Mouse (Mus musculus) embryonic stem cell, embryonic (primary cell): ENCODE data around the gene Itgb6.

Experiments used
- CTCF ChIA-PET, 4 experiments: fragments of 300-600 bp in 2 of 4; fragments of 350-600 bp in 2 of 4; sonication (Branson Sonifier 250); formaldehyde crosslinking; loops; one replicate each; lab custom pipeline; 2022; ENCODE audit warnings: inconsistent platforms in 2 of 4; lab: Charles Lee
- POLR2A ChIA-PET, 4 experiments: fragments of 300-600 bp in 2 of 4; fragments of 350-600 bp in 2 of 4; sonication (Branson Sonifier 250); formaldehyde crosslinking; loops; one replicate each; lab custom pipeline; 2022; ENCODE audit warnings: antibody characterized with exemption in 4 of 4, inconsistent platforms in 1 of 4; lab: Charles Lee

The Itgb6 gene

DNA sequence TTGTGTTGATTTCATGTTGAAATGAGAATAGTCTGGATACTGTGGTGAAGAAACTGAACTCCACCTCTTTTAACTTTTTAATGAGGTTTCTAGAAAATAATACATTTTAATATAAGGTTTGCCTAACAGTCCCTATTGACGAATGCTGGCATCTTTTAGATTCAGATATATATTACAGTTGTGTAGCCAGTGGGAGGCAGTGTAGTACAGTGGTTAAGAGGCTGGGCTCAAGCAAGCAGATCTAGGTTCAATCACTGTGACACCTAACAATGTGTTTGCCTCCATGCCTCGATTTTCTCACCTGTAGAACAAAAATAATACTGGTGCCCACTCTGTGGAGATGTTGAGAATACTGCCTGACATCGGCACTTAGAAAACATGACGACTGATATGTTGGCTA is 114.5 kb downstream of the Itgb6 start:
- POLR2A ChIA-PET: no interaction called here
- CTCF ChIA-PET: interaction anchor here in 1 of 4 experiments (0.7 kb wide), 1 partner anchor 985 kb away, joined by 3 read pairs; no protein-coding TSS in a partner anchor

DNA sequence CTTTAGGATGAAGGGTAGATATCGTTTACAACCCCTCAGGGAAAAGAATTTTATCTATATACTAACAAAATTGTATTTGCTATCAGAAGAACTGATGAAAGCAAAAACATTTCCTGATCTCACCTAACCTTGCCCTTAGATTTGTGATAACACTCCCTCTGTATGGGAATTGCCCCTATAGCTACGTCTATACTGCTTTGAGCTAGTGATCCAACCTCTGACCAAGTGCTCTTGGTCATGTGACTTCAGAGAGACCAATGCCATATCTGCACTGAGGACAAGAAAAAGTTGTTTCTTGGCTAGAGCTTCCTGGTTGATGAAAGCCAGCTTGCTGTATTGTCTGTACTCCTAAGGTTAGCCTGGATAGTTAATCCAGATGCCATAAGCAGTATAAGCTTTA is 121.1 kb downstream of the Itgb6 start:
- CTCF ChIA-PET: no interaction called here
- POLR2A ChIA-PET: interaction anchor here in 1 of 4 experiments (0.6 kb wide), 1 partner anchor 801 kb away, joined by 4 read pairs; no protein-coding TSS in a partner anchor

DNA sequence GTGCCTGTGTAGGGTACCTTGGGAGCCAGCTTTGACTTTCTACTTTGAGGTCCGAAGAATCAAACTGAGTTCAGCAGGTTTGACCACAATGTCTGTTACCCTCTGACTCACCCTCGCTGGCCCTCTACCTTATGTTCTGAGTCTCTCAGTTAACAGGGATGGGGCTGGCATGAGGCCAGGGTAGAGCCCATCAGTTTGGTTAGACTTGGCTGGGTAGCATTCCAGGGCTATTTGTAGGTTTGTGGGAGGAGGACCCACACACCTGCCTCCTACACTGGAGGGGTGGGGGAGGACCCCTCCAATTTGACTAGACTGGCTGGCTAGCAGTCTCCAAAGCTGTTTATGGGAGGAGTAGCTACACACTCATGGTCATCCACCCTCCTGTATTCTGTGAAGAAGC is 121.6 kb downstream of the Itgb6 start:
- POLR2A ChIA-PET: no interaction called here
- CTCF ChIA-PET: no interaction called here

DNA sequence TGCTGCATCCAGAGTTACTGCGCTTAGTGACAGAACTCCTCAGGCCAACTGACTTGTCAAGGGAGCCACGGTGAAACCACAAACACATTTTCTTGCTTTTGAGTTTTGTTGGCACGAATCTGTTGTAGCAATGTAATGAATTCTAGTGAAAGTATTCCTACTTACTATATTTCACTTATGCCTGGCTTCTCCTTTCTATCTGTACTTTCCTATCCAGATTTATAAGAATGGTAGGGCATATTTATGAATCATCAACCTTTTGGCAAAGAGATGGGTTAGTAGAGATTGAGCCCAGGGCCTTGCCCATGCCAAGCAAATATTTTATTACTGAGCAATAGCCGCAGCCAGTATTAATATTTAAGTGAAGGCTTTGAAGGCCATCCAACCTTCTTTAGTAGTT is 139.0 kb downstream of the Itgb6 start:
- CTCF ChIA-PET: no interaction called here
- POLR2A ChIA-PET: no interaction called here

DNA sequence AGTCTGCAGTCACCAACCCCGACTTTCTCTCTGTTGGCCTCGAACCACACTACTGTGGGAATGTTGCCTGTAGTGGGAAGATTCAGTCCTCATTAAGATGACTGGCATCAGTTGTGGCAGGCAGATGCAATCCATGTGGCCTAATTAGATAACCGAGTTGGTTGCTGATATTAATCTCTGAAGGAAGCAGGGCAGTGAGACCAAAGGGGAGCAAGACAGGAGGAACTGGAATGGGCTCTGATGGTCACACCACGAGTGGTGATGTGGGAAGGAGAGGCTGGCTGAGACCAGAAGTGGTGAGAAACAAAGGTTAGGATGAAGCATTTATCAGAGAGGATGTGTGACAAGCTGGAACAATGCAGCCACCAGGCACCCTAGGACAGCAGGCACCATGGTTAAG is 167.9 kb downstream of the Itgb6 start:
- ChIA-PET CTCF (interaction anchor here in 1 of 4 experiments (0.6 kb wide), 1 partner anchor 34 kb away, joined by 4 read pairs; no protein-coding TSS in a partner anchor), POLR2A (no interaction called here)

DNA sequence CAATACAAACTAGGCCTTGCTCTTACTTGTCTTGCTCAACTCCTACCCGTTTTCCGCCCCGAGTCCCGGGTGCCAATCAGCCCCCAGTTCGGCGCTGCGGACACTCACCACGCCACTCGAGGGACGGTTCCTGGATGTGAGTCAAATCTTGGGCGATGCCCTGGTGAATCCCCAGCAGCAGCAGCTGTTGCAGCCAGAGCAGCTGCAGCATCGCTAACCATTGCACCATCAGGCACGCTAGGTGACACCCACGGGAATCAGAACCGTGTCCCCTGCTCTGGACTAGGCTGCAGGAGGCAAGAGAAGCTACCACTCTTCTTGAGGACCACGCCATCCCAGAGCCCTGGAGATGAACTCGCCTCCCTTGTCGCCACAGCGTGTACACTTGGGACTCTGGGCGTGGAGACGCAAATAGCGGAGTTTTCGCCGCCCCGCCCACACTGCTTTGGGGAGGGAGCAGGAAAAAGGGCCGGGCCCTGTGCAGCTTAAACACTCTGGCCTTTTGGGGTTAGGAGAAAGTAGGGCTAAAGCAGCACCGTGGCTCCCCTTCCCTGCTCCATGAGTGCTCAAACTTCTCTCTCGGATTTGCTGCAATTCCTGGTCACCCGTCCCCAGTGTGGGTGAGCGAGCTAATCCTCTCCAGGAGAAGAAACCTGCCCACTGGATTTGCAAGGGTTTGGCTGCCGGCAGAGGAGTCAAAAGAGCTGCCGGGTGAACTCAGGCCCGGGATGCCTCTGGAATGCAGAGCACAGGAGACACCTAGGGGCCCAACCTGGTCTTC is 169.4 kb downstream of the Itgb6 start, which contains the start of gene Pla2r1:
TSS of gene Pla2r1 (minus strand) at position 407 of the 781 bp plus-strand sequence.
- CTCF ChIA-PET: interaction anchor here in 2 of 4 experiments (0.5 to 1.3 kb wide), 4 partner anchors 110 to 954 kb away, joined by 3 to 4 read pairs (median 4); no protein-coding TSS in a partner anchor
- POLR2A ChIA-PET: interaction anchor here in 2 of 4 experiments (0.5 to 0.7 kb wide), 3 partner anchors 102 to 253 kb away, joined by 3 read pairs; no protein-coding TSS in a partner anchor

DNA sequence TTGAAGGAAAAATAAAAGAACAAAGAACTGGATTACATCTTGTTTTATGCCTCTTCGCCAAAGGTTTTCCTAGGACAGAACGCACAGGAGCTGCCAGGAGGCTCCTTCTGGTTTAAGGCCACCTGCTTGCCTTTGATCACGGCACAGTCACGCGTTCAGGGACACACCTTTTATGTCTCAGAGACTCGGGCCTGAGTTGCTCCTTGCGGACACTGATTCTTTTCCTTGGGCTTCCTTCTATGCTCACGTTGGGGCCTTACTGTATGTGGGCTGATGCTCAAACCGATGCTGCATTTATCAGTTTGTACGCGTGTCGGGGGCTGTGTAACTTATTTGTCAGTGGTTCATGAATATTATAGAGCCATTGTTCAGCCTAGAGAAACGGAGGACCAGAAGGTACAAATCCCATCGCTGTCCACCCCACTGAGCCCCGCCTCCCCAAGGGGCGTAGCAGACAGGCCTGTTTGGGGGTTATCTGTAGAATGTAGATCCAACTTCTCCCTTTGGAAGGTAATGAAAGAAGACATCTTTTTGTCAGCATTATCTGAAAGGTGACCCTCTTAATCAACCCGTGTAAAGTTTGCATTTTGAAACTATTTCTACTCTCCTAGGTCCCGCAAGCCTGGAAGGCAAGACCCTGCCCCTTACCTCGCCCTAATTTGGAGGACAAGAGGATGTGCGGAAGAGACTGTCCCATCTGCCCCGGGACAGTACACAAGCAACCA is 170.1 kb downstream of the Itgb6 start:
- ChIA-PET POLR2A (interaction anchor here in 1 of 4 experiments (0.5 to 0.6 kb wide), 2 partner anchors 101 to 304 kb away, joined by 3 read pairs; no protein-coding TSS in a partner anchor), CTCF (interaction anchor here in 3 of 4 experiments (0.6 to 1.3 kb wide), 4 partner anchors 109 to 827 kb away, joined by 3 to 4 read pairs (median 4); no protein-coding TSS in a partner anchor)

DNA sequence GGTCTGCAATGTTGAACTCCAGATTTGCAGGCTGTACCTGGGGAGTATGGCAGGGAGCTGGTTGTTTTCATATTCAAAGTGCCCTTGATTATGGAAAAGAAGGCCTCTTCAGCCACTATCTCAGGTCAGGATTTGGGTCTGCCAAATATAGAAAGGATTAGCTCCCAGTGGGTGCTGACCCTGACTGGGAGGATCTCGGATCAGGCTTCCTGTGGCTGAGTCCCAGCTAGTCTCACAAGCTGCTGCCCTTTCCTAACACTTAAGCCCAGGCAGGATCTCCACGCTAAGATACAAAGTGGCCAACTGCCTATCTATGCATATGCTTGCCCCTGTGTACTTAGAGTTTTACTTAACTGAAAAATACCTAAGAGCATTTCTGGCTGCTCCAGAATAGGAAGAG is 170.8 kb downstream of the Itgb6 start:
- ChIA-PET POLR2A (interaction anchor here in 1 of 4 experiments (0.6 kb wide), 1 partner anchor 304 kb away, joined by 3 read pairs; no protein-coding TSS in a partner anchor), CTCF (interaction anchor here in 1 of 4 experiments (0.6 kb wide), 1 partner anchor 828 kb away, joined by 3 read pairs; no protein-coding TSS in a partner anchor)

DNA sequence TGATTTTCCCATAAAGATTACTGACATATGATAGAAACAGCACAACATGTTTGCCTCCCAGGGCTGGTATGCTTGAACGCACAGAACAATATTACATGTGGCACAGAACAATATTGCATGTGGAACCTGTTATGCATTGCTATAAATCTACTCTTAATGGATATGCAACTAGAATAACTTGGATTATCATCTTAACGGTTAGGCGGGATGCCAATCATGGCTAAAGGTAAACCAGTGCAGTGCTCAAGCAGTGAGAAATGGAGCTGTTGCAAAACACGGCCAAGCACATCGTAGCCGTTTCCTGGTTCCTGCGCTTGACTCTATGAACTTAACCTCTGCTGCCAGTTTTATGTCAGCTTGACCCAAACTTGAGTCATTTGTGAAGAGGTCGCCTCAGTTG is 171.9 kb downstream of the Itgb6 start:
- ChIA-PET CTCF (no interaction called here), POLR2A (no interaction called here)

DNA sequence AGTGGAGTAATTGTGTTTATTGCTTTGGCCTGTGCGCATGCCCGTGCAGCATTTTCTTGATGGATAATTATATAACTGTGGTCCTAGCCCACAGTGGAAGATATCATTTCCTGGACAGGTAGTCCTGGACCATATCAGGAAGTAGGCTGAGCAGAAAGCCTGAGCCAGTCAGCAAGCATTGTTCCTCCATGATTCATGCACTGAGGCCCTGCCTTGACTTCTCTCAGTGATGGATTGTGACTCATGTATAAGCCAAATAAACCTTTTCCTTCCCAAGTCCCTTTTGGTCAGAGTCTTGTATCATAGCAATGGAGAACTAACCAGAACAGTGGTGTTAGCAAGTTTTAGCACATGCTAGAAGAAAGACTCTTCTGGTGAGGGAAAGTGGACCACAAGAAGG is 172.6 kb downstream of the Itgb6 start:
- CTCF ChIA-PET: no interaction called here
- POLR2A ChIA-PET: no interaction called here
